Mouse (Mus musculus): Measurements from ENCODE around the gene Bcorl1. TPM values are rescaled to one million over a fixed set of nuclear protein-coding genes. Genes with fewer than 3 reads are reported as not detected.
A peak's percentile ranks its signal among the peaks of the same experiment; 100 is the strongest.

Bcorl1 gene
- total RNA-seq, 2 experiments from 2014 or later, result 6.4 to 6.8 TPM

GRCm38 (mm10) chrX:48441954-48442353 is 100.8 kb downstream of the Bcorl1 start:
- peak; percentile 15 for DNase-seq

GRCm38 (mm10) chrX:48444677-48445076 is 103.5 kb downstream of the Bcorl1 start:
- no peak for DNase-seq

- DNase-seq, result no peak
These were observed 108.5 kb downstream of the Bcorl1 start for GRCm38 (mm10) chrX:48449646-48450045.

GRCm38 (mm10) chrX:48452231-48452890 is 111.2 kb downstream of the Bcorl1 start:
- peak; percentile 42 for DNase-seq

- peak; percentile 16 for DNase-seq
These were observed 111.9 kb downstream of the Bcorl1 start for GRCm38 (mm10) chrX:48452931-48453673.

- DNase-seq, result peak; percentile 79
These were observed 112.8 kb downstream of the Bcorl1 start for GRCm38 (mm10) chrX:48453736-48454494.

- DNase-seq, result no peak
These were observed 113.3 kb downstream of the Bcorl1 start for GRCm38 (mm10) chrX:48454495-48454878.

GRCm38 (mm10) chrX:48455018-48455417 is 113.9 kb downstream of the Bcorl1 start:
- DNase-seq, result no peak

GRCm38 (mm10) chrX:48456956-48457355 is 115.8 kb downstream of the Bcorl1 start:
- no peak for DNase-seq

Other genes with a start within 250 kb of the Bcorl1 start
- 1 to 10 TPM in 1 of 2 experiments, under 1 TPM in 1; 0.41 to 1.0 TPM for gene Xpnpep2, start 232.6 kb upstream of the Bcorl1 start, total RNA-seq (2021)
- gene Sash3, start 194.9 kb upstream of the Bcorl1 start, total RNA-seq (2021), result under 1 TPM; 0.23 to 0.48 TPM
- gene Zdhhc9, start 132.5 kb upstream of the Bcorl1 start, total RNA-seq (2021), result 1 to 10 TPM; 6.7 to 7.3 TPM
- 10 to 100 TPM; 11.5 to 12.7 TPM for gene Utp14a, start 84.5 kb upstream of the Bcorl1 start, total RNA-seq (2021)
- 1 to 10 TPM; 2.1 to 2.5 TPM for gene Elf4, start 121.8 kb downstream of the Bcorl1 start, total RNA-seq (2021)
- 10 to 100 TPM; 44.3 to 49.7 TPM for gene Aifm1, start 172.2 kb downstream of the Bcorl1 start, total RNA-seq (2021)
- 1 to 10 TPM in 1 of 2 experiments, not detected in 1; 1.2 TPM for gene Rab33a, start 177.9 kb downstream of the Bcorl1 start, total RNA-seq (2021)